Mouse (Mus musculus) cerebellum, adult 2 months (tissue): ENCODE data around the gene Lrrc61.

Experiments
- CTCF ChIP-seq: fragments of 200-500 bp; IDR thresholded peaks from 2 replicates; pipeline ENCODE4 v1.5.1; 2011; ENCODE audit warnings: low read depth, mild to moderate bottlenecking, control low read depth, low read length, moderate library complexity, borderline replicate concordance; ENCODE audit not compliant: insufficient read depth
- POLR2A ChIP-seq: fragments of 200-500 bp; IDR thresholded peaks from 2 replicates; pipeline ENCODE4 v1.6.1; 2011; ENCODE audit warnings: low read length, control low read depth, borderline replicate concordance; ENCODE audit not compliant: insufficient read depth

DNA sequence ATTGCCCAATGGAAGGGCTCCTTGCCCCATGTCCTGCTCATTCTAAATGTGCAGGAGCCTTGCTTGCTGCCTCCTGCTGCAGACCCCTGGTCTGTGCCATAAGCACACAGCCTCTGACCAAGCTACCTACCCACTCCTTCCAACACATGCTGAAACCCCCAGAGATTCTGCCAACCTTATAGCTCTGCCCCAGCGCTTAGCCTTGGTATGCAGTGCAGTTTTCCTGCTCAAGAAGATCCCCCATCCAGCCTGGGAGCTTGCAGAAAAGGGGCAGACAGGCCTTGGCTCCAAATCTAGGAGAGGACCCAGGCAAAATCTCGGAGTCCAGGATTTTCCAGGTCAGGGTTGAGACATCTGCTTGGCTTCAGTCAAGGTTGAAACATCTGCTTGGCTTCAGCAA is 21.1 kb upstream of the Lrrc61 start:
- TF ChIP-seq POLR2A: no peak
- TF ChIP-seq CTCF: no peak
